Mouse (Mus musculus) liver, postnatal 0 days (tissue): Measurements from ENCODE around the gene Zfp113. TPM values are rescaled to one million over a fixed set of nuclear protein-coding genes. Genes with fewer than 3 reads are reported as not detected.
A peak's percentile ranks its signal among the peaks of the same experiment; 100 is the strongest.

Experiments
- ATAC-seq: fragments of 200-750 bp; cut with Nextera tagmentation; 2 replicates; pipeline ENCODE4 v1.8.0; 2017; ENCODE audit warnings: mild to moderate bottlenecking, moderate library complexity
- DNase-seq: peaks from one replicate; pipeline ENCODE4 v3.0.0-alpha.2; 2016
- H3K27ac ChIP-seq: fragments of 300-500 bp; sonication (generic); 2 replicates; pipeline ENCODE4 v1.5.1; 2014; ENCODE audit warnings: antibody characterized with exemption, moderate library complexity, mild to moderate bottlenecking, low read depth
- H3K27me3 ChIP-seq: fragments of 300-500 bp; sonication (generic); 2 replicates; pipeline ENCODE4 v1.6.1; 2014; ENCODE audit warnings: low read length, control low read depth, mixed read lengths; ENCODE audit not compliant: insufficient read depth
- H3K36me3 ChIP-seq: fragments of 300-500 bp; sonication (generic); replicated peaks from 2 replicates; pipeline ENCODE4 v1.6.1; 2014; ENCODE audit warnings: mild to moderate bottlenecking, control low read depth, low read length, moderate library complexity, mixed read lengths; ENCODE audit not compliant: insufficient read depth
- H3K4me1 ChIP-seq: fragments of 300-500 bp; sonication (generic); 2 replicates; pipeline ENCODE4 v1.6.1; 2014; ENCODE audit warnings: antibody characterized with exemption, mild to moderate bottlenecking, control low read depth; ENCODE audit not compliant: insufficient read depth
- H3K4me2 ChIP-seq: fragments of 300-500 bp; sonication (generic); 2 replicates; pipeline ENCODE4 v1.6.1; 2014; ENCODE audit warnings: low read depth, mild to moderate bottlenecking, low read length, moderate library complexity, mixed read lengths
- H3K4me3 ChIP-seq: fragments of 300-500 bp; sonication (generic); 2 replicates; pipeline ENCODE4 v1.5.1; 2014; ENCODE audit warnings: low read depth, low read length
- H3K9ac ChIP-seq: fragments of 300-500 bp; sonication (generic); replicated peaks from 2 replicates; pipeline ENCODE4 v1.6.1; 2014; ENCODE audit warnings: mild to moderate bottlenecking, moderate library complexity
- H3K9me3 ChIP-seq: fragments of 300-500 bp; sonication (generic); 2 replicates; pipeline ENCODE4 v1.6.1; 2016; ENCODE audit warnings: mild to moderate bottlenecking, control low read depth, low read length, mixed read lengths
- CTCF ChIP-seq: sonication (generic); IDR thresholded peaks from 2 replicates; pipeline ENCODE4 v1.5.1; 2016; ENCODE audit warnings: antibody characterized with exemption, low read depth
- EP300 ChIP-seq: IDR thresholded peaks from 2 replicates; pipeline ENCODE4 v1.6.1; 2016; ENCODE audit warnings: antibody characterized with exemption, low read depth, mild to moderate bottlenecking
- WGBS: fragments of 180-500 bp; shearing (Covaris S2); extraction: QIAGEN DNeasy Blood & Tissue Kit; methylation state at CpG from one replicate; pipeline ENCODE4 v1.1.7; 2014; ENCODE audit not compliant: insufficient replicate concordance; 5-methylcytosine and 5-hydroxymethylcytosine counted together
- polyA plus RNA-seq: library from polyadenylated mRNA; unstranded; fragments of >200 nt; fragmentation: Nextera tagmentation; extraction: Ambion mirVana; gene quantifications from 2 replicates; pipeline ENCODE4 v1.2.1, GENCODE M21; 2015

The Zfp113 gene
- polyA plus RNA-seq, 1 experiment from 2014 or later: 6.5 TPM

- TF ChIP-seq CTCF (no peak), EP300 (no peak)
- Histone ChIP-seq H3K36me3 (peaks cover 14% of the 10 kb centered on the region), H3K27ac (peak overlapping the region; percentile 70), H3K27me3 (no peaks in the 10 kb centered on the region), H3K9ac (peak overlapping the region; percentile 94), H3K9me3 (no peaks in the 10 kb centered on the region), H3K4me1 (peaks cover 16% of the 10 kb centered on the region), H3K4me2 (peak overlapping the region; percentile 94), H3K4me3 (peak overlapping the region; percentile 96)
- peak; percentile 67 for DNase-seq
- peak; percentile 84 for ATAC-seq
- WGBS: 2% methylated on average over 10 of the region's 10 CpGs
Observed at GRCm38 (mm10) chr5:138187661-138188306, 32.2 kb upstream of the Zfp113 start.

- Histone ChIP-seq H3K9me3 (no peaks in the 10 kb centered on the region), H3K4me3 (peak within 1 kb of the TSS; percentile 96), H3K4me2 (peak within 1 kb of the TSS; percentile 94), H3K9ac (peak within 1 kb of the TSS; percentile 94), H3K27ac (peak within 1 kb of the TSS; percentile 70), H3K4me1 (peaks cover 16% of the 10 kb centered on the region), H3K27me3 (no peaks in the 10 kb centered on the region), H3K36me3 (peaks cover 20% of the 10 kb centered on the region)
- DNase-seq (peak; percentile 89), ATAC-seq (peak; percentile 91)
- no peak for TF ChIP-seq CTCF
- peak; percentile 100 for TF ChIP-seq EP300
- under 1% methylated on average over 31 of the region's 31 CpGs for WGBS
Observed at GRCm38 (mm10) chr5:138186950-138187638, 31.6 kb upstream of the Zfp113 start, which contains the start of the genes Taf6 and Cnpy4. Gene Taf6 (minus strand): TSS chr5:138187451. Gene Cnpy4 (plus strand): TSS chr5:138187485.

- Histone ChIP-seq H3K27me3 (no peaks in the 10 kb centered on the region), H3K9ac (no peak overlapping the region), H3K27ac (no peak overlapping the region), H3K4me1 (peaks cover 15% of the 10 kb centered on the region), H3K4me3 (no peak overlapping the region), H3K36me3 (peaks cover 51% of the 10 kb centered on the region), H3K9me3 (no peaks in the 10 kb centered on the region), H3K4me2 (0 out of 2 replicates have a peak overlapping the region, but pooled peaks have one; percentile 95)
- 64% methylated on average over 3 of the region's 3 CpGs for WGBS
- no peak for TF ChIP-seq EP300
- no peak for TF ChIP-seq CTCF
- no peak for DNase-seq
- no peak for ATAC-seq
Observed at GRCm38 (mm10) chr5:138173217-138173616, 17.7 kb upstream of the Zfp113 start.

- Histone ChIP-seq H3K9me3 (no peaks in the 10 kb centered on the region), H3K4me2 (peak within 1 kb of the TSS; percentile 95), H3K4me1 (peaks cover 15% of the 10 kb centered on the region), H3K27me3 (no peaks in the 10 kb centered on the region), H3K4me3 (peak within 1 kb of the TSS; percentile 82), H3K27ac (peak within 1 kb of the TSS; percentile 98), H3K36me3 (peaks cover 51% of the 10 kb centered on the region), H3K9ac (peak within 1 kb of the TSS; percentile 87)
- peak; percentile 27; the same call in 1 of the 2 replicates for TF ChIP-seq CTCF
- no peak for TF ChIP-seq EP300
- ATAC-seq (peak; percentile 83), DNase-seq (peak; percentile 97)
- under 1% methylated on average over 54 of the region's 54 CpGs for WGBS
Observed at GRCm38 (mm10) chr5:138171695-138172491, 16.3 kb upstream of the Zfp113 start, which contains the start of the genes Ap4m1 and Mcm7. Gene Ap4m1 (plus strand): TSS chr5:138172002. Gene Mcm7 (minus strand): TSS chr5:138172422.

- peak; percentile 46 for TF ChIP-seq CTCF
- TF ChIP-seq EP300: peak; percentile 74
- peak overlapping the region; percentile 87 for H3K9ac ChIP-seq
- H3K9me3 ChIP-seq: no peaks in the 10 kb centered on the region
- H3K27ac ChIP-seq: peak overlapping the region; percentile 98
- peak overlapping the region; percentile 82 for H3K4me3 ChIP-seq
- peaks cover 57% of the 10 kb centered on the region for H3K36me3 ChIP-seq
- ATAC-seq (peak; percentile 84), DNase-seq (peak; percentile 97)
- H3K27me3 ChIP-seq: no peaks in the 10 kb centered on the region
- under 1% methylated on average over 47 of the region's 47 CpGs for WGBS
- peak overlapping the region; percentile 95 for H3K4me2 ChIP-seq
- H3K4me1 ChIP-seq: peaks cover 15% of the 10 kb centered on the region
Observed at GRCm38 (mm10) chr5:138170936-138171561, 15.5 kb upstream of the Zfp113 start.
